Mouse (Mus musculus) myocyte (in vitro differentiated cells): ENCODE data around the gene Rabl6.

Experiments used
- MYOD1 ChIP-seq, 3 experiments: IDR thresholded peaks; one replicate each; pipeline ENCODE4 v1.6.1; 2011; ENCODE audit warnings: control low read depth in 2 of 3, low read depth in 2 of 3, mild to moderate bottlenecking in 2 of 3, moderate library complexity in 1 of 3; ENCODE audit not compliant: insufficient read length in 2 of 3, control insufficient read depth in 1 of 3
- POLR2A ChIP-seq: IDR thresholded peaks from one replicate; pipeline ENCODE4 v1.6.1; 2011; ENCODE audit warnings: low read depth, mild to moderate bottlenecking, control low read depth, moderate library complexity; ENCODE audit not compliant: insufficient read length

DNA sequence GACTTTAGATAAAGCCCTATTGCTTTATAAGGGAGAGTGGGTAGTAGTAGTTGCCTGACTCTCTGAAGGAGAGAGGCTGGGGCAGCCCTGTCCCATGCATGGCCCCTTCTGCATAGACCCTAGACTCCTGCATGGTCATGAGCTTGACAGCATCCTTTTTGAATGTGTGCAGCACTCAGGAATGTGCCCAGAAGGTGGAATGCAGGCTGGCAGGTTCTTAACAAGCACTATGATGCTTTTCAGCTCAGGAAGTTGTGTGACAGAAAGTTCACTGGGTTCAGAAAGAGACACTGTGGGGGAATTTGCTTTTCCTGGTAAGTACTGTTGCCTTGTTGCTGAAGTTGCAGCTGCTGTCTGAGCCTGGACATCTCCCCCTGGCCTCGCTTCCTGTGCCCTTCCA, 46.2 kb upstream of the Rabl6 start:
- no peak for TF ChIP-seq MYOD1 (IDR thresholded peaks at IDR 0.05; ENCODE audit: control insufficient read depth in 1 of 3, insufficient read length in 2 of 3, low read depth in 2 of 3)
- TF ChIP-seq POLR2A, result no peak
